22 mouse cellular contexts compared by ENCODE assay signal in genomic region chr13:110871776-110872135, GRCm38 (mm10).
DNase-seq lines count a peak whose midpoint lies in the region; ATAC-seq and TF ChIP-seq lines count a peak whose summit lies in the region.
"Had no signal": no experiment of that assay in that cellular context is flagged by ENCODE, and none has a peak within 500 bp of the region (broad histone marks: within the 10 kb centered on the region; RNA-seq: fewer than 3 reads in every experiment).

No protein-coding gene starts in this region.

- H3K4me1 ChIP-seq in forebrain, embryonic 11.5 days (replicated peaks; ENCODE audit: control insufficient read depth, insufficient read depth, low read length): peaks cover 5% of the 10 kb centered on the region; the same call in 1 of the 2 replicates
- H3K4me1 ChIP-seq in forebrain, postnatal 0 days (ENCODE audit: insufficient read depth): no peaks in the 10 kb centered on the region
- H3K4me1 ChIP-seq in hindbrain, embryonic 11.5 days (replicated peaks; ENCODE audit: control insufficient read depth, insufficient read depth, low read length): no peaks in the 10 kb centered on the region; the same call in 1 of the 2 replicates
- H3K4me1 ChIP-seq in hindbrain, embryonic 14.5 days (replicated peaks; ENCODE audit: control insufficient read depth, insufficient read depth, low read length): no peaks in the 10 kb centered on the region
- H3K4me1 ChIP-seq in midbrain, embryonic 13.5 days (replicated peaks): peaks cover 15% of the 10 kb centered on the region
- no peaks in the 10 kb centered on the region for H3K4me1 ChIP-seq in midbrain, embryonic 15.5 days

- no peak overlapping the region for H3K9ac ChIP-seq in forebrain, embryonic 11.5 days (ENCODE audit: low read length)
- H3K9ac ChIP-seq in forebrain, postnatal 0 days: no peak overlapping the region
- H3K9ac ChIP-seq in hindbrain, embryonic 11.5 days (ENCODE audit: low read depth, low read length): no peak overlapping the region
- H3K9ac ChIP-seq in hindbrain, embryonic 14.5 days: no peak overlapping the region
- no peak overlapping the region for H3K9ac ChIP-seq in midbrain, embryonic 13.5 days (replicated peaks)
- no peak overlapping the region for H3K9ac ChIP-seq in midbrain, embryonic 15.5 days
- H3K9ac ChIP-seq: embryonic facial prominence, embryonic 13.5 days; heart, embryonic 15.5 days had no signal

- no peak overlapping the region for H3K4me3 ChIP-seq in forebrain, embryonic 11.5 days (ENCODE audit: low read depth, low read length)
- H3K4me3 ChIP-seq in forebrain, postnatal 0 days (ENCODE audit: low read depth, low read length): no peak overlapping the region
- no peak overlapping the region for H3K4me3 ChIP-seq in hindbrain, embryonic 11.5 days (ENCODE audit: low read depth, low read length)
- H3K4me3 ChIP-seq in hindbrain, embryonic 14.5 days (replicated peaks; ENCODE audit: low read length): no peak overlapping the region
- H3K4me3 ChIP-seq in midbrain, embryonic 13.5 days (replicated peaks): no peak overlapping the region
- H3K4me3 ChIP-seq in midbrain, embryonic 15.5 days: no peak overlapping the region
- H3K4me3 ChIP-seq: embryonic facial prominence, embryonic 13.5 days; heart, adult 2 months; heart, embryonic 15.5 days had no signal

- no peaks in the 10 kb centered on the region for H3K27me3 ChIP-seq in forebrain, embryonic 11.5 days (ENCODE audit: control insufficient read depth, insufficient read depth, low read length)
- no peaks in the 10 kb centered on the region for H3K27me3 ChIP-seq in forebrain, postnatal 0 days (ENCODE audit: insufficient read depth, low read length)
- H3K27me3 ChIP-seq in hindbrain, embryonic 11.5 days (ENCODE audit: control insufficient read depth, insufficient read depth, low read length): no peaks in the 10 kb centered on the region
- H3K27me3 ChIP-seq in hindbrain, embryonic 14.5 days (ENCODE audit: control insufficient read depth, insufficient read depth, low read length): no peaks in the 10 kb centered on the region
- peaks cover 29% of the 10 kb centered on the region for H3K27me3 ChIP-seq in midbrain, embryonic 13.5 days
- peaks cover 8% of the 10 kb centered on the region; the same call in 1 of the 2 replicates for H3K27me3 ChIP-seq in midbrain, embryonic 15.5 days (replicated peaks)
- H3K27me3 ChIP-seq: CH12.LX; embryonic facial prominence, embryonic 13.5 days; heart, embryonic 15.5 days; Patski had no signal

- no peak for DNase-seq in forebrain, embryonic 11.5 days (ENCODE audit: low spot score)
- no peak for DNase-seq in forebrain, postnatal 0 days
- no peak for DNase-seq in hindbrain, embryonic 11.5 days (ENCODE audit: low spot score)
- DNase-seq in hindbrain, embryonic 14.5 days (ENCODE audit: low spot score): no peak
- DNase-seq in retina, embryonic 14.5 days (ENCODE audit: low spot score): peak; percentile 34
- no peak for DNase-seq in cerebellum, adult 18-20 months
- DNase-seq: adrenal gland, postnatal 14 days; cerebellum, adult 8-10 months; cerebellum, postnatal 14 days; gastrocnemius, postnatal 14 days; heart, adult 2 months; heart, postnatal 14 days; kidney, adult 11 months had no signal

- peak; percentile 73 for ATAC-seq in forebrain, embryonic 11.5 days (replicated peaks; ENCODE audit: low FRiP score)
- ATAC-seq in forebrain, postnatal 0 days: no peak
- peak; percentile 32; the same call in 1 of the 2 replicates for ATAC-seq in hindbrain, embryonic 11.5 days (ENCODE audit: low FRiP score)
- no peak for ATAC-seq in hindbrain, embryonic 14.5 days (ENCODE audit: low FRiP score)
- peak; percentile 43; the same call in 1 of the 2 replicates for ATAC-seq in midbrain, embryonic 13.5 days
- no peak for ATAC-seq in midbrain, embryonic 15.5 days (replicated peaks)
- ATAC-seq: activated CD4-positive, CD25-positive, alpha-beta regulatory T cell, adult 4 months; hindbrain, postnatal 0 days; Patski had no signal

- 4% methylated on average over 1 of the region's 1 CpGs for WGBS in forebrain, embryonic 11.5 days
- WGBS in forebrain, postnatal 0 days: 13% methylated on average over 1 of the region's 1 CpGs
- 19% methylated on average over 1 of the region's 1 CpGs for WGBS in hindbrain, embryonic 11.5 days
- WGBS in hindbrain, embryonic 14.5 days: 18% methylated on average over 1 of the region's 1 CpGs
- 7% methylated on average over 1 of the region's 1 CpGs for whole genome bisulfite sequencing in midbrain, embryonic 13.5 days
- 15% methylated on average over 1 of the region's 1 CpGs for WGBS in midbrain, embryonic 15.5 days

- TF ChIP-seq CTCF in forebrain, postnatal 0 days (IDR thresholded peaks at IDR 0.05; ENCODE audit: low read depth): no peak

- no peak overlapping the region for H3K4me2 ChIP-seq in forebrain, embryonic 11.5 days (ENCODE audit: low read depth, low read length, severe bottlenecking)
- no peak overlapping the region for H3K4me2 ChIP-seq in forebrain, postnatal 0 days (ENCODE audit: low read depth)
- no peak overlapping the region for H3K4me2 ChIP-seq in hindbrain, embryonic 11.5 days (replicated peaks; ENCODE audit: low read depth, low read length)
- H3K4me2 ChIP-seq in hindbrain, embryonic 14.5 days (replicated peaks): no peak overlapping the region
- H3K4me2 ChIP-seq in midbrain, embryonic 13.5 days (replicated peaks): no peak overlapping the region
- no peak overlapping the region for H3K4me2 ChIP-seq in midbrain, embryonic 15.5 days
- H3K4me2 ChIP-seq: embryonic facial prominence, embryonic 13.5 days; heart, embryonic 11.5 days; heart, embryonic 15.5 days had no signal

- H3K36me3 ChIP-seq in forebrain, embryonic 11.5 days (ENCODE audit: control insufficient read depth, insufficient read depth, low read length): no peaks in the 10 kb centered on the region
- no peaks in the 10 kb centered on the region for H3K36me3 ChIP-seq in forebrain, postnatal 0 days (ENCODE audit: insufficient read depth)
- H3K36me3 ChIP-seq in hindbrain, embryonic 11.5 days (ENCODE audit: control insufficient read depth, insufficient read depth, low read length): no peaks in the 10 kb centered on the region
- H3K36me3 ChIP-seq in hindbrain, embryonic 14.5 days (replicated peaks; ENCODE audit: control insufficient read depth, insufficient read depth): no peaks in the 10 kb centered on the region
- no peaks in the 10 kb centered on the region for H3K36me3 ChIP-seq in midbrain, embryonic 13.5 days
- H3K36me3 ChIP-seq in midbrain, embryonic 15.5 days (replicated peaks): no peaks in the 10 kb centered on the region
- H3K36me3 ChIP-seq: embryonic facial prominence, embryonic 13.5 days; heart, embryonic 15.5 days had no signal

- H3K27ac ChIP-seq in forebrain, embryonic 11.5 days (ENCODE audit: low read depth, low read length): no peak overlapping the region
- H3K27ac ChIP-seq in forebrain, postnatal 0 days (ENCODE audit: low read depth, low read length): no peak overlapping the region
- H3K27ac ChIP-seq in hindbrain, embryonic 11.5 days (ENCODE audit: low read depth, low read length): no peak overlapping the region
- no peak overlapping the region for H3K27ac ChIP-seq in hindbrain, embryonic 14.5 days
- no peak overlapping the region for H3K27ac ChIP-seq in midbrain, embryonic 13.5 days
- H3K27ac ChIP-seq in midbrain, embryonic 15.5 days: no peak overlapping the region
- H3K27ac ChIP-seq: embryonic facial prominence, embryonic 13.5 days; heart, adult 2 months; heart, embryonic 15.5 days; hindbrain, postnatal 0 days had no signal

- no peaks in the 10 kb centered on the region for H3K9me3 ChIP-seq in forebrain, embryonic 11.5 days (ENCODE audit: control insufficient read depth, low read length)
- no peaks in the 10 kb centered on the region for H3K9me3 ChIP-seq in forebrain, postnatal 0 days (ENCODE audit: low read length)
- no peaks in the 10 kb centered on the region for H3K9me3 ChIP-seq in hindbrain, embryonic 11.5 days (ENCODE audit: control insufficient read depth, low read length)
- H3K9me3 ChIP-seq in hindbrain, embryonic 14.5 days (ENCODE audit: control insufficient read depth, low read length): no peaks in the 10 kb centered on the region
- H3K9me3 ChIP-seq in midbrain, embryonic 13.5 days: no peaks in the 10 kb centered on the region
- no peaks in the 10 kb centered on the region for H3K9me3 ChIP-seq in midbrain, embryonic 15.5 days
- H3K9me3 ChIP-seq: embryonic facial prominence, embryonic 13.5 days; heart, embryonic 15.5 days had no signal

Comparison
In these comparisons a context has a peak if more than half of its experiments do, and no peak if none do; other contexts are left out.
1. ATAC-seq: peak in forebrain, embryonic 11.5 days (single experiment), hindbrain, embryonic 11.5 days (single experiment) and midbrain, embryonic 13.5 days (single experiment); none in forebrain, postnatal 0 days (single experiment), hindbrain, embryonic 14.5 days (single experiment) and midbrain, embryonic 15.5 days (single experiment).